Mouse (Mus musculus) brain, embryonic 14.5 days (tissue): Measurements from ENCODE around the gene Pip5k1a.

ENCODE experiments used
- CTCF ChIP-seq: fragments of 200-500 bp; IDR thresholded peaks from 2 replicates; pipeline ENCODE4 v1.5.1; 2012; ENCODE audit warnings: inconsistent platforms, mild to moderate bottlenecking, moderate library complexity, borderline replicate concordance; ENCODE audit not compliant: insufficient read depth, insufficient read length; ENCODE audit errors: extremely low read depth
- POLR2A ChIP-seq: fragments of 200-500 bp; IDR thresholded peaks from 2 replicates; pipeline ENCODE4 v1.6.1; 2012; ENCODE audit warnings: mild to moderate bottlenecking, inconsistent platforms, borderline replicate concordance; ENCODE audit not compliant: poor library complexity, insufficient read depth, insufficient read length, severe bottlenecking; ENCODE audit errors: extremely low read depth

DNA sequence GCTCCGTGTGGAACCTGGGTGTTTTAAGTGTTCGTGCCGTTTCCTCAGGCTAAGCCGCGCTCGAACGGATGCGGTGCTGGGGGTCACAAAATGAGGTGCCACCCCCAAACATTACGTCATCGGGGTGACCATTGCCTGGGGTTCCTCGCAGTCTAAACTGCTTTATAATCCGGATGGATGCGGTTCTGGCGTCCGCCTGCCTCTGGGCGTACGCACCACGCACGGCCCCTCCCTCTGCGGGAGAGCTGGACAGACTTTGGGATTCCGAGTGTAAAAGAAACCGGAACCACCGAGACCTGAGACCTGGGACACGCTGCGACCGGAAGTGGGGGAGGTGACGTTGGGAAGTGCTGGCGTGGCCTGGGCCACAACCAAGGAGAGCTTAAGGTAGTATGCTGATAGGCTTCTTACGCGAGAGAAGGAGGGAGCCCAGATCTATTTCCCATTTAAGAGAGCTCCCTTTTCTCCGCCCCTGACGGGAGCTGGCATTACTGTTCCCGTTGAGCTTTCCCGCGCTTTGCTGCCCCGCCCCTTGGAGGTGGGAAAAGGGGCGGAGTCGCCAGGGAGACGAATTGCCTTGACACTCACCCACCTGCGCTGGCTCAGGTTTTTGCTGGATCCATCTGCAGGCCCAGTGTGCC lies 90.7 kb downstream of the Pip5k1a start:
- no peak for TF ChIP-seq POLR2A
- TF ChIP-seq CTCF = no peak
